23 mouse cellular contexts compared by ENCODE assay signal in genomic region chr10:107094452-107094851, GRCm38 (mm10). TPM values are rescaled to one million over a fixed set of nuclear protein-coding genes. Genes with fewer than 3 reads are reported as not detected.
DNase-seq lines count a peak whose midpoint lies in the region; ATAC-seq and TF ChIP-seq lines count a peak whose summit lies in the region.
"Had no signal": no experiment of that assay in that cellular context is flagged by ENCODE, and none has a peak within 500 bp of the region (broad histone marks: within the 10 kb centered on the region; RNA-seq: fewer than 3 reads in every experiment).

No protein-coding gene starts in this region.

- no peak for TF ChIP-seq CTCF in liver, adult 2 months (IDR thresholded peaks at IDR 0.05; ENCODE audit: low read depth, low read length)

- H3K27ac ChIP-seq in forebrain, embryonic 15.5 days (replicated peaks), result no peak overlapping the region
- H3K27ac ChIP-seq in forebrain, embryonic 10.5 days, result no peak overlapping the region
- no peak overlapping the region for H3K27ac ChIP-seq in liver, adult 2 months (replicated peaks; ENCODE audit: insufficient read depth, low read depth, low read length)
- no peak overlapping the region for H3K27ac ChIP-seq in liver, embryonic 12.5 days
- H3K27ac ChIP-seq: kidney, postnatal 0 days; limb, embryonic 10.5 days; neural tube, embryonic 15.5 days had no signal

- no peak for DNase-seq in cerebellum, postnatal 25 days
- no peak for DNase-seq in forebrain, embryonic 10.5 days (ENCODE audit: extremely low spot score, low spot score)
- peak; percentile 13 for DNase-seq in liver, adult 2 months (ENCODE audit: extremely low read depth, low read depth, low spot score)
- peak; percentile 55 to 69 for DNase-seq in cerebellum, postnatal 14 days
- no peak for DNase-seq in adrenal gland, postnatal 4 days (ENCODE audit: low spot score in 2 of 2)
- DNase-seq: adrenal gland, adult 8-10 months; heart, postnatal 10 days; kidney, adult 11 months; lung, adult 2 months; midbrain, embryonic 14.5 days; right cerebral cortex, postnatal 14 days; spleen, adult 18-20 months; thymus, postnatal 25 days had no signal

- 17% methylated on average over 3 of the region's 3 CpGs for WGBS in forebrain, embryonic 15.5 days
- WGBS in forebrain, embryonic 10.5 days, result 68% methylated on average over 3 of the region's 3 CpGs
- 65% methylated on average over 3 of the region's 3 CpGs for WGBS in liver, adult 2 months
- 44% methylated on average over 3 of the region's 3 CpGs for WGBS in liver, embryonic 12.5 days (ENCODE audit: insufficient replicate concordance)

- no peaks in the 10 kb centered on the region for H3K27me3 ChIP-seq in forebrain, embryonic 15.5 days
- H3K27me3 ChIP-seq in forebrain, embryonic 10.5 days (ENCODE audit: poor library complexity, severe bottlenecking), result no peaks in the 10 kb centered on the region
- no peaks in the 10 kb centered on the region for H3K27me3 ChIP-seq in liver, adult 2 months (ENCODE audit: control insufficient read depth, insufficient read depth, low read length)
- H3K27me3 ChIP-seq in liver, embryonic 12.5 days (replicated peaks), result no peaks in the 10 kb centered on the region
- H3K27me3 ChIP-seq: neural tube, embryonic 15.5 days; Patski had no signal

- TF ChIP-seq POLR2A in liver, adult 2 months (IDR thresholded peaks at IDR 0.05; ENCODE audit: extremely low read depth, insufficient read depth, low read length), result no peak

- no peaks in the 10 kb centered on the region for H3K79me2 ChIP-seq in liver, adult 2 months (ENCODE audit: control insufficient read depth, insufficient read depth, low read length)

- peaks cover 3% of the 10 kb centered on the region; the same call in 1 of the 2 replicates for H3K4me1 ChIP-seq in forebrain, embryonic 15.5 days
- no peaks in the 10 kb centered on the region for H3K4me1 ChIP-seq in forebrain, embryonic 10.5 days
- H3K4me1 ChIP-seq in liver, adult 2 months (ENCODE audit: control insufficient read depth, insufficient read depth, low read length), result no peaks in the 10 kb centered on the region
- H3K4me1 ChIP-seq in liver, embryonic 12.5 days, result no peaks in the 10 kb centered on the region
- H3K4me1 ChIP-seq: limb, embryonic 10.5 days; neural tube, embryonic 15.5 days had no signal

- no peak overlapping the region for H3K4me3 ChIP-seq in forebrain, embryonic 15.5 days
- H3K4me3 ChIP-seq in forebrain, embryonic 10.5 days, result no peak overlapping the region
- H3K4me3 ChIP-seq in liver, adult 2 months (ENCODE audit: insufficient read depth, low read depth, low read length), result no peak overlapping the region
- H3K4me3 ChIP-seq in liver, embryonic 12.5 days, result no peak overlapping the region
- H3K4me3 ChIP-seq: limb, embryonic 10.5 days; neural tube, embryonic 15.5 days had no signal

- no peak overlapping the region for H3K9ac ChIP-seq in forebrain, embryonic 15.5 days (replicated peaks)
- H3K9ac ChIP-seq in liver, adult 2 months (ENCODE audit: low read depth, low read length), result no peak overlapping the region
- no peak overlapping the region for H3K9ac ChIP-seq in liver, embryonic 12.5 days
- H3K9ac ChIP-seq: neural tube, embryonic 15.5 days had no signal

- peak; percentile 49; the same call in 1 of the 2 replicates for ATAC-seq in cerebellum, adult (ENCODE audit: insufficient number of reproducible peaks, low FRiP score, low TSS enrichment)
- peak; percentile 97 for ATAC-seq in forebrain, embryonic 15.5 days (replicated peaks)
- no peak for ATAC-seq in liver, embryonic 12.5 days
- ATAC-seq: Patski had no signal

- H3K9me3 ChIP-seq in forebrain, embryonic 15.5 days, result 0 out of 2 replicates have a peak, but pooled peaks cover 2% of the 10 kb centered on the region
- H3K9me3 ChIP-seq in forebrain, embryonic 10.5 days, result no peaks in the 10 kb centered on the region
- 0 out of 2 replicates have a peak, but pooled peaks cover 3% of the 10 kb centered on the region for H3K9me3 ChIP-seq in liver, embryonic 12.5 days (replicated peaks)
- H3K9me3 ChIP-seq: limb, embryonic 10.5 days had no signal

- no peaks in the 10 kb centered on the region for H3K36me3 ChIP-seq in forebrain, embryonic 15.5 days
- H3K36me3 ChIP-seq in forebrain, embryonic 10.5 days (replicated peaks), result no peaks in the 10 kb centered on the region
- H3K36me3 ChIP-seq in liver, adult 2 months (ENCODE audit: control insufficient read depth, insufficient read depth, low read length), result no peaks in the 10 kb centered on the region
- no peaks in the 10 kb centered on the region for H3K36me3 ChIP-seq in liver, embryonic 12.5 days
- H3K36me3 ChIP-seq: limb, embryonic 10.5 days; neural tube, embryonic 15.5 days had no signal

- no peak overlapping the region for H3K4me2 ChIP-seq in forebrain, embryonic 15.5 days (replicated peaks)
- H3K4me2 ChIP-seq in liver, embryonic 12.5 days, result no peak overlapping the region
- H3K4me2 ChIP-seq: heart, embryonic 11.5 days; liver, embryonic 11.5 days; neural tube, embryonic 15.5 days had no signal

RNA-seq across cellular contexts. Expression of gene Acss3, which starts 29.0 kb away (rescaled TPM):
- polyA plus RNA-seq in forebrain, embryonic 15.5 days (2015; fragmentation: Nextera tagmentation; extraction: Ambion mirVana), result 0.29 and 0.67 TPM in 2 replicates
- 2.6 and 2.7 TPM in 2 replicates for polyA plus RNA-seq in forebrain, embryonic 10.5 days (2016; fragmentation: Nextera tagmentation; extraction: Ambion mirVana)
- 48.5 and 87.9 TPM in 2 replicates for total RNA-seq in liver, adult 2 months (2014; rRNA removed)
- 10.0 and 18.6 TPM in 2 replicates for polyA plus RNA-seq in liver, adult 2 months (2012; rRNA removed)
- polyA plus RNA-seq in liver, embryonic 12.5 days (2016; fragmentation: Nextera tagmentation; extraction: Ambion mirVana), result 0.31 and 0.33 TPM in 2 replicates
- total RNA-seq in adrenal gland, postnatal 4 days (2021), result 1 to 10 TPM; 5.1 TPM
- total RNA-seq: granulocyte monocyte progenitor cell, adult 5-6 weeks had no signal

Comparison
In these comparisons a context has a peak if more than half of its experiments do, and no peak if none do; other contexts are left out.
1. DNase-seq: peak in liver, adult 2 months (single experiment) and cerebellum, postnatal 14 days (2 of 2); none in cerebellum, postnatal 25 days (0 of 2), forebrain, embryonic 10.5 days (single experiment) and adrenal gland, postnatal 4 days (0 of 2).